Mouse (Mus musculus): ENCODE measurements around the gene Tgfbr1. TPM values are rescaled to one million over a fixed set of nuclear protein-coding genes. Genes with fewer than 3 reads are reported as not detected.

Tgfbr1 gene
- total RNA-seq, 2 experiments from 2014 or later, result 22.3 to 24.1 TPM

DNA sequence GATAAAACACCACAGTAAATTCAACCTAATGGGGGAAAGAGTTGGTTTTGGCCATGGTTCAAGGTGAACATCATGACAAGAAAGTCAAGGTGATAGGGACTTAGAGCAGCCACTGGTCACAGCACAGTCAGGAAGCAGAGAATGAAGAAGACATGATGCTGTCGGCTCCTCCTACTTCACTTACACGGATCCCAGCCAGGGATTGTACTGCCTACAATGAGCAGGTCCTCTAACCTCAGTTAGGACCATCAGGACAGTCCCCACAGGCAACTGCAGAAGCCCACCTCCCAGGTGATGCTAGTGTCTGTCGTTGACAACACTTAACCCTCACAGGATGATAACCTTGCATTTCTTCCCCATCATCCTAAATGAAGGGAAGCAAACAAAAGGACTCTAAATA, 64.8 kb downstream of the Tgfbr1 start:
- intact Hi-C loops (cut with DNase I), result loop anchor here (5.0 kb wide), 1 partner anchor 1034 kb away; no protein-coding TSS in a partner anchor
- no peak for DNase-seq

GRCm38 (mm10) chr4:47419268-47419973, 66.4 kb downstream of the Tgfbr1 start:
- DNase-seq, result peak; percentile 21 to 25
- intact Hi-C loops (cut with DNase I), result loop anchor here (5.0 kb wide), 1 partner anchor 1033 kb away; no protein-coding TSS in a partner anchor

DNA sequence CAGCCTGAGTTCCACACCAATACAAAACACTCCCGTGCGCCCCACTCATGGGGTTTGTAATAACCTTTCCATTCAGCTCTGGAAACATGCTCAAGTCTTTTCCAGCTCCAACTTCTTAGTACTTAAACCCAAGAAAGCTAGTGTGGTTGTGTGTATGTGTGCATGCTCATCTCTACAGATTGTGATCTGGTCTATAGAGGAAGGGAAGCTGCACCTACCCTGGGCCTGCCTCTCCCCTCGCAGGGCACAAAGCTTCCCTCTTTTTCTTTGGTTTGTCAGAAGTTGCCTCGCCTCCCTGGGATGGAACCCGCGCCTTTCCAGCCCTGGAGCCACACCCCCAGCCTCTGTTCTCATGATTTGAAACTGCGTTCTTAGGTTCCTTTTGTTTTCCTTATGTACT, 67.2 kb downstream of the Tgfbr1 start:
- intact Hi-C loops (cut with DNase I), result no loop called here
- DNase-seq, result no peak

DNA sequence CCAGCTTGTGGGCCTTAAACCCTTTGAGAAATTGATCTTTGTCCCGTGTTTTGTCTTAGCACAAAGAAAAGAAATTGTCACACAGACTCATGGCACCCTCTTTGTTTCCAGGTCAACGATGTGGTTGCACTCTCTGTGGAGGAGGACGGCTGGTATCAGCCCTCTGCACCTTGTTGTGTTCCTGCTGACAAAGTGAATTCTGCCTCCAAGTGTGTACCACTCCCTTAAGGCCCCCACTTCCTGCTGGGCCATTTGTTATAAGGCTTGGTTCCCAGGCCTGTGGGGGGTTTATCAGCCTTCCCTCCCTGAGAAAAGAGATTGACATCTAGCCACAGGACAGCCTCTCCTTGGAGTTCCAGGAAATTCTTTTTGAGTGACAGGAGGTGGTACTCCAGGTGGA, 69.2 kb downstream of the Tgfbr1 start:
- intact Hi-C loops (cut with DNase I), result no loop called here
- DNase-seq, result no peak

DNA sequence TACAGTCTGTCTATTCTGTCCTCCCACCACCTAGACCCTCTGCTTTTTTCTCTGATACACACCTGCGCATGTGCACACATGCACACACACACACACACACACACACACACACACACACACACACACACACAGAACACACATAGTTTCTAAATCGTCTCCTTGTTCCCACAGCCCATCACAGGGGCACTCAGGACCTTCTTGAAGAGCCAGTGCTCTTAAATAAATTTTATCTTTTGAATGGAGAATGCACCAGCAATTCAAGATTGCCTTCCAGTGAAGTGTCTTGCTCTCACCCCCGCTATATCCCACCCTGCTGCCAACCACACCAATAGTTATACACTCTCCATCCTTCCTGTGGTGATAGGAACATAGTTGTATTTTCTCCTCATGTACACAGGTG, 69.9 kb downstream of the Tgfbr1 start:
- DNase-seq, result no peak
- intact Hi-C loops (cut with DNase I), result no loop called here

GRCm38 (mm10) chr4:47424376-47424775, 71.4 kb downstream of the Tgfbr1 start:
- DNase-seq, result no peak
- intact Hi-C loops (cut with DNase I), result no loop called here

- intact Hi-C loops (cut with DNase I), result no loop called here
- no peak for DNase-seq
Measured at GRCm38 (mm10) chr4:47425247-47425830, 72.3 kb downstream of the Tgfbr1 start.

DNA sequence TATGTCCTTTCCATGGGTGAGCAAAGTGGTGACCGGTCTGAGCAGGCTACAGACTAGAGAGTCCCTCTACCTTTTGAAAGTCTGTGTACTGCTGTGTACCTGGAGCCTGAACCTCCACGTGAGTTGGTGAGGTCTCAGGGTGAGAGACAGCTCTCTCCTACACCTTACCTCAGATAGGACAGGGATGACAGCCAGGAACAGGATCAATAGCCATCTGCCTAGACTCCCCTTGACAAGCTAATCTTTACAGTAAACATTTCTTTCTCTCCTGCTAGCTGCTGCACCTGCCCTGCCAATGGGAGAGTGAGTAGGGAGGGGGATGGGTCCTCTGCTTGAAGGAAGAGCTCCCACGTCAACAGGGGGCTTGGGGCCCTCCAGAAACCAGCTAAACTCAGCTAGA, 74.6 kb downstream of the Tgfbr1 start:
- no peak for DNase-seq
- intact Hi-C loops (cut with DNase I), result no loop called here

DNA sequence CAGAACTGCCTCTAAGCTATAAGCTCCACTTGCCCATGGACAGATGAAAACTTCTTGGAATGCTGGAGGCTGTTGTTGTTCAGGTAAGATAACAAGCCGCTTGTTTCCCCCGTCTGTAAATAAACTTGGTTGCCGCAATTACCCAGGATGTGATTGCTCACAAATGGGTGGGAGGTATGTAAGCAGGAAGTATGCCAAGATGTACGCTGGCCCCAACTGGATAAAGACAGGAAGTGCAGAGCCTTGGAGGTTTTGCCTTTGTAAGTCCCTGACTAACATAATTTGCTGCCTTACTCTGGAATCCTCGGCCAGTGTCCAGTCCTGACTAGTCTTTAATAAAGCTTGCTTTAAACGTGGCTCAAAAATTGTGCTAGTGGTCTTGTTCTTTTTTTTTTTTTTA, 77.5 kb downstream of the Tgfbr1 start:
- intact Hi-C loops (cut with DNase I), result loop anchor here (10.0 kb wide), 2 partner anchors 164 to 764 kb away; no protein-coding TSS in a partner anchor
- no peak for DNase-seq

GRCm38 (mm10) chr4:47431081-47431480, 78.1 kb downstream of the Tgfbr1 start:
- DNase-seq, result no peak
- intact Hi-C loops (cut with DNase I), result loop anchor here (10.0 kb wide), 2 partner anchors 164 to 764 kb away; no protein-coding TSS in a partner anchor

GRCm38 (mm10) chr4:47432766-47433165, 79.7 kb downstream of the Tgfbr1 start:
- intact Hi-C loops (cut with DNase I), result loop anchor here (10.0 kb wide), 2 partner anchors 162 to 762 kb away; no protein-coding TSS in a partner anchor

DNA sequence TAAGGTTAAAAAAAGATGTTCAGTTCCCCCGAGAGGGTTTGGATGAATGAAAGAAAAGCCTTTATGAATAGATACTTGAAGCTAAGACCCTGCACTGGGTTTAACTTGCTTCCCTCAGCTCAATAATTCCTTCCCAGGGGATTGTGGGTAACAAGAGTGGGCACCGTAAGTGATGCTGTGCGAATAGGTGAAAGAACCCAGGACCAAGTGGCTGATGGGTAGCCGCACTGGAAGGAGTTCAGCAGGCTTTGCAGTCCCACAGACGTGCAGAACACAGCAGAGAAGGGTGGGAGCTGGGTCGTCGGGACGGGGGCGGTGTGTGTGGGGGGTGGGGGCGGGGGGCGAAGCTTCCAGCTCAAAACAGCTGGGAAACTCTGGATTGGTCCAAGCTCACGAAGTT, 82.1 kb downstream of the Tgfbr1 start:
- intact Hi-C loops (cut with DNase I), result loop anchor here (5.0 to 10.0 kb wide), 4 partner anchors 67 to 947 kb away; no protein-coding TSS in a partner anchor
- DNase-seq, result no peak

More at GRCm38 (mm10) chr4:47432766-47433165, 79.7 kb downstream of the Tgfbr1 start:
- no peak for DNase-seq

DNA sequence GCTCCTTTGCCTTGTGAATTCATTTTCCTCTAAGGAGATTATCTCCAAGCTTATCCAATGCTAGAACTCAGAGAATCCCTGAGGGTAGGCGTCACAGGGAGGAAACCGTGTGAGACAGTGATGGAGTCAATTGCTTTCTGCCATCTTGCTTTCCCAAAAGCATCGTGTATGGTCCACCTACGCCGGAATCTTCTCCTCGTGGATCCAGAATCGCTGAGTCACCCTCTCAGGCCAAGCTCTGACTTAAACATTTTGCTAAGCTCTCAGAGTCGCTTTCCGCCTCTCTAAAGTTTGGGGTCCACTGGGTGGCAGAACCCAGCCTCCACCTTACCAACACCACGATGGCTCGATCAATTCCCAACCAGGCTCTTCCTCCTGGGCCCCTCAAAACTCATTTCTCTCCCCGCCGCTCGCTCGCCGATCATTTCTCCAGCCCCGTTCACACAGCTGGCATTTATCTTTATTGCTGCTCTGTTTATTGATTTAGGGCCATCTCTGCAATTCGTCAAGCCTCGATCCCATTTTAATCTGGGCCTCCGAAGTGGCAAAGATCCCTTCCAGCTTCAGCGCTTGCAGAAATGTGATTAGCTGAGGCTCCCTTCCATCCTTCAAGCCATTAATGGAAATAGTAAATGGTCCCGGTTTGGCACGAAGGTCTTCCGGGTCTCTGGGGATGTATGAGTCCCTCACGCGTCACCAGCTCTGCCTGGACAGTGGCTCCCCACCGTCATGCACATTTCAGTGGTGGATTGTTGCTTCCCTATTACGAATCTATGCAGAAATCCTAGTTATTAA, 82.7 kb downstream of the Tgfbr1 start:
- DNase-seq, result no peak
- intact Hi-C loops (cut with DNase I), result loop anchor here (5.0 to 10.0 kb wide), 4 partner anchors 67 to 947 kb away; no protein-coding TSS in a partner anchor

DNA sequence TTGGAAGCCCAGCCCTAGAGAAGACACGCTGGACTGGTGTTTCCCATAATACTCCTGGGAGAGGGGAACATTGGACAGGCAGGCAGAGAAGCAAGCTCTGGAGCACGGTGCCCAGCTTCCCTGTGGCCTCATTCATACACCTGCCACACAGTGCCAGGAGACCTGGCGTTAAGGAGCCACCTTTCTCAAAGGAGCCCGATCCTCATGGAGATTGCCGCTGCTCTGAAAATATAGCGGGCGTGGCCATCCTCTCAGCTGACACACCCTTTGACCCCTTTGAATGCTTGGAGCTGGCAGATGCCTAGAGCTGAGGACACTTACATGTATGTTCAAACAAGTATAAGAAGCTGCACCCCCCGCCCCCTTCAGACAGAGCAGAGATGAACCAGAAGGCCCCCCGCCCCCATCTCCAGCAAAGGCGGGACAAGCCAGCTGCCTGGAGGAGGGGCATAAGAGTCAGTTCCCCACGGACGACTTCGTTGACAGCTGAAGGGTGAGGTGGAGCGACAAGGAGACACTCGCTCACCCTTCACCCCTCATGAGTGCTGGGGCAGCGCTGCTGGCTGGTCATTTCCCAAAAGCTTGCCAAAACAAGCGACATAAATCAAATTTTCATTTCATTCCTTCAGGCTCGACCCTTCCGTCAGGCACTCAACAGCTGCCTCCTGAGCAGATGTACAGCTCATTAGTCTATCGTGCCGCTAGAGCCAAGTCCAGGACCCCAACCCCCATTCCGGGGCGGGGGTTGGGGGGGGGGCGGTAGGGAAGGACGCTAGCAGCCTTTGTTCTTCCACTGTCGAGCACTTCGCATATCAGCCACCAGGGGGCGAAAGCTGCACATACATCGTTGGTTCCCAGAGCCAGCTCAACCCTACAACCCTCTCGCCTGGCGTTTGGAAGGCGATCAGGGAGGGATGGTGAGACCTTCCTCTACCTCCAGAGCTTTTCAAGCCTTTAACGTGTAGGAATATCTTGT, 84.6 kb downstream of the Tgfbr1 start:
- DNase-seq, result peak; percentile 90 to 92
- intact Hi-C loops (cut with DNase I), result loop anchor here (5.0 to 10.0 kb wide), 4 partner anchors 65 to 945 kb away; no protein-coding TSS in a partner anchor

DNA sequence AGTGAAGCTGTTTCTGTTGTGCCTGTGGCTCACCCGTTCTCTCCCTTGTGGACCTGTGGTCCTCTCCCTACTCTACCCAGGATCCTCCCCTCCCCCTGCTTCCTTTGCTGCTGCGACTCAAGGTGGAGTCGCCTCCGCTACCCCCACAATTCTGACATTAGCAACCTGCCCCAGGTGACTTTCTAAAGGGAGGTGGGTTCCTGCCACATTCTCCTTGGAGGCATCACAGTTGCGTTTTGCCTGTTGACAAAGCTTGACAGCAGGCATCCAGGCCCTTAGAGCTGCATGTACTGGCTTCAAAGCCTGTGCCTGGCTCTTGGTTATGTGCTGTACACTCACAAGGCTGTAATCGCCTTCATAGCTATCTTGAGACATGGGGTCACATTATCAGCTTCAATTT, 85.9 kb downstream of the Tgfbr1 start:
- intact Hi-C loops (cut with DNase I), result loop anchor here (5.0 to 10.0 kb wide), 4 partner anchors 63 to 943 kb away; no protein-coding TSS in a partner anchor

DNA sequence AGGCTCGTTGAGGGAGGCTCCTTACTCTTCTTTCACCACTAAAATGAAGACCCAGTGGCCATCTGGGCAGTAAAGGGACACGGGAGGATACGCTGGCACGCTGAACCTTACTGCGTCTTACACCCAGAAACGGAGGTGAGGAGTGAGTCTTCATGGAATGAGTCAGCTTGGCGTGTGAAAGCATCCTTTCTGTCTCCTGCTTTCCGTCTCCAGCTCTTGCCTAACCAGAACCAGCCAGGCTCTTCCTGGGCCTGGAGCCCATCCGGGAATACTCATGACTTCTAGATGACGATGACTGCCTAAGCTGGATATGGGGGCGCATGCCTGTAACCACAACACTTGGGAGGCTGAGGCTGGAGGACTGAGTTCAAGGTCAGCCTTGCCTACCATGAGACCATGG, 87.9 kb downstream of the Tgfbr1 start:
- DNase-seq, result no peak
- intact Hi-C loops (cut with DNase I), result no loop called here

More for the DNA sequence above, 85.9 kb downstream of the Tgfbr1 start:
- no peak for DNase-seq

DNA sequence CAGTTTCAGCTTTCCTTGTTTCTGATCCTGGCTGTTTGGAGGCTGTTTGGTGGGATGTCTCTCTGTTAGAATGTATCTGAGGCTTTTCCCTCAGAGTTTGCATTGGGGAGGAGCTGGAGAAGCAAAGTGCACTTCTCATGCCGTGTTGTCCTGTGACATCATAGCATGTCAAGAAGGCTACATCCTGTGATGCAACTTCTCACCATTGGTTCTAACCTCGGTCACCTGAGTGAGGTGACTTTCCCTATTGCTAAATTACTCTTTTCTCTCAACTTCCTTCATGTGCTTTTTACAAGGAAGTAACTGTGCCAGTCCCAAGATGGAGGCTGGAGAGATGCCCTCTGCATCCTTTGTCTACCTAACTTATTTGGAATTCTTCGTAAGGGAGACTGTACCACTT, 95.5 kb downstream of the Tgfbr1 start:
- DNase-seq, result no peak
- intact Hi-C loops (cut with DNase I), result no loop called here

DNA sequence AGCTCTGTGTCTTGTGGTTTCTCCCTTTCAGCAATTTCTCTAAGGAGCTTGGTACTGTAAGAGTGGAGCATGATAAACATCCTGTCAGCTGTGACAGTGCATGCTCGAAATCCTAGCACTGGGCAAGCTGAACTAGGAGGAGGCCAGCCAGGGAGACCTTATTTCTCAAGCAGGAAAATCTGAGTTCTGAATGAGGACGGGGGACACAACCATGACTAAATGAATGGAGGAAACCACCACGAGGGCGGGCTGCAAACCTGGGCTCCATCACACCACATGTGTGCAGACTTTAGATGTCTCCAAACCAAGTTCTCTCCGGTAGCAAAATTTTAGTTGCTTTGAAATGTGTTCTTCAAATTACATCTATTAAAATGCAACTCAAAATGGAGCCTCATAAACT, 96.1 kb downstream of the Tgfbr1 start:
- intact Hi-C loops (cut with DNase I), result no loop called here
- no peak for DNase-seq

GRCm38 (mm10) chr4:47449586-47450522, 96.8 kb downstream of the Tgfbr1 start:
- intact Hi-C loops (cut with DNase I), result no loop called here
- DNase-seq, result no peak
